9 mouse cellular contexts compared by ENCODE assay signal in genomic region chr3:52210556-52211302, GRCm38 (mm10). TPM values are rescaled to one million over a fixed set of nuclear protein-coding genes. Genes with fewer than 3 reads are reported as not detected.
DNase-seq lines count a peak whose midpoint lies in the region; ATAC-seq and TF ChIP-seq lines count a peak whose summit lies in the region.
"Had no signal": no experiment of that assay in that cellular context is flagged by ENCODE, and none has a peak within 500 bp of the region (broad histone marks: within the 10 kb centered on the region; RNA-seq: fewer than 3 reads in every experiment).

No protein-coding gene starts in this region.

- peaks cover 4% of the 10 kb centered on the region; the same call in 1 of the 2 replicates for H3K9me3 ChIP-seq in kidney, embryonic 15.5 days (replicated peaks)
- no peaks in the 10 kb centered on the region for H3K9me3 ChIP-seq in embryonic facial prominence, embryonic 13.5 days
- no peaks in the 10 kb centered on the region for H3K9me3 ChIP-seq in hindbrain, postnatal 0 days (ENCODE audit: low read length)
- peaks cover 5% of the 10 kb centered on the region; the same call in 1 of the 2 replicates for H3K9me3 ChIP-seq in midbrain, embryonic 14.5 days (ENCODE audit: control insufficient read depth, low read length)

- peak overlapping the region; percentile 9; the same call in 1 of the 2 replicates for H3K4me3 ChIP-seq in kidney, embryonic 15.5 days (replicated peaks)
- H3K4me3 ChIP-seq in kidney, adult 2 months (ENCODE audit: insufficient read depth, low read depth, low read length): no peak overlapping the region
- peak overlapping the region; percentile 21 for H3K4me3 ChIP-seq in embryonic facial prominence, embryonic 13.5 days
- no peak overlapping the region for H3K4me3 ChIP-seq in hindbrain, postnatal 0 days (ENCODE audit: low read length)
- H3K4me3 ChIP-seq in midbrain, embryonic 14.5 days (replicated peaks; ENCODE audit: low read depth, low read length): no peak overlapping the region
- H3K4me3 ChIP-seq: megakaryocyte, embryonic 14.5 days had no signal

- no peak for DNase-seq in kidney, adult 2 months
- peak; percentile 23 for DNase-seq in hindbrain, postnatal 0 days (ENCODE audit: low spot score)
- peak; percentile 16 for DNase-seq in midbrain, embryonic 14.5 days
- no peak for DNase-seq in layer of hippocampus, postnatal 14 days (ENCODE audit: low spot score in 2 of 2)
- no peak for DNase-seq in cerebellum, adult 9-11 months
- DNase-seq in MN1 (ENCODE audit: low spot score): no peak

- H3K27me3 ChIP-seq in kidney, embryonic 15.5 days: no peaks in the 10 kb centered on the region
- H3K27me3 ChIP-seq in kidney, adult 2 months (replicated peaks; ENCODE audit: control insufficient read depth, insufficient read depth, low read length): no peaks in the 10 kb centered on the region
- H3K27me3 ChIP-seq in embryonic facial prominence, embryonic 13.5 days: no peaks in the 10 kb centered on the region
- no peaks in the 10 kb centered on the region for H3K27me3 ChIP-seq in hindbrain, postnatal 0 days (ENCODE audit: insufficient read depth, low read length)
- H3K27me3 ChIP-seq in midbrain, embryonic 14.5 days (ENCODE audit: control insufficient read depth, insufficient read depth, low read length): no peaks in the 10 kb centered on the region

- peaks cover 11% of the 10 kb centered on the region for H3K4me1 ChIP-seq in kidney, embryonic 15.5 days
- no peaks in the 10 kb centered on the region for H3K4me1 ChIP-seq in kidney, adult 2 months (ENCODE audit: control insufficient read depth, insufficient read depth, low read length)
- peaks cover 6% of the 10 kb centered on the region; the same call in 1 of the 2 replicates for H3K4me1 ChIP-seq in embryonic facial prominence, embryonic 13.5 days
- H3K4me1 ChIP-seq in hindbrain, postnatal 0 days (ENCODE audit: insufficient read depth, low read length): no peaks in the 10 kb centered on the region
- no peaks in the 10 kb centered on the region for H3K4me1 ChIP-seq in midbrain, embryonic 14.5 days (ENCODE audit: control insufficient read depth, insufficient read depth, low read length)
- H3K4me1 ChIP-seq: megakaryocyte, embryonic 14.5 days had no signal

- 10% methylated on average over 24 of the region's 24 CpGs for WGBS in kidney, embryonic 15.5 days
- WGBS in kidney, adult 2 months: 17% methylated on average over 24 of the region's 24 CpGs
- 18% methylated on average over 24 of the region's 24 CpGs for WGBS in embryonic facial prominence, embryonic 13.5 days
- 19% methylated on average over 24 of the region's 24 CpGs for WGBS in hindbrain, postnatal 0 days
- WGBS in midbrain, embryonic 14.5 days: 22% methylated on average over 24 of the region's 24 CpGs

- no peak overlapping the region for H3K9ac ChIP-seq in kidney, embryonic 15.5 days
- no peak overlapping the region; the same call in 1 of the 2 replicates for H3K9ac ChIP-seq in embryonic facial prominence, embryonic 13.5 days
- H3K9ac ChIP-seq in hindbrain, postnatal 0 days (replicated peaks; ENCODE audit: low read length): 0 out of 2 replicates have a peak overlapping the region, but pooled peaks have one; percentile 28
- H3K9ac ChIP-seq in midbrain, embryonic 14.5 days (replicated peaks; ENCODE audit: low read length): no peak overlapping the region

- peak overlapping the region; percentile 34 for H3K27ac ChIP-seq in kidney, embryonic 15.5 days
- no peak overlapping the region for H3K27ac ChIP-seq in kidney, adult 2 months (ENCODE audit: insufficient read depth, low read depth, low read length)
- H3K27ac ChIP-seq in embryonic facial prominence, embryonic 13.5 days: no peak overlapping the region
- H3K27ac ChIP-seq in hindbrain, postnatal 0 days: peak overlapping the region; percentile 54; the same call in 1 of the 2 replicates
- H3K27ac ChIP-seq in midbrain, embryonic 14.5 days (replicated peaks; ENCODE audit: low read depth, low read length): no peak overlapping the region

- TF ChIP-seq POLR2A in kidney, adult 2 months (IDR thresholded peaks at IDR 0.05; ENCODE audit: low read depth, low read length): no peak

- H3K36me3 ChIP-seq in kidney, embryonic 15.5 days: no peaks in the 10 kb centered on the region
- no peaks in the 10 kb centered on the region for H3K36me3 ChIP-seq in kidney, adult 2 months (ENCODE audit: control insufficient read depth, insufficient read depth, low read length)
- no peaks in the 10 kb centered on the region for H3K36me3 ChIP-seq in embryonic facial prominence, embryonic 13.5 days
- H3K36me3 ChIP-seq in hindbrain, postnatal 0 days (ENCODE audit: insufficient read depth, low read length): no peaks in the 10 kb centered on the region
- no peaks in the 10 kb centered on the region for H3K36me3 ChIP-seq in midbrain, embryonic 14.5 days (ENCODE audit: control insufficient read depth, insufficient read depth, low read length)

- no peak for TF ChIP-seq CTCF in kidney, adult 2 months (conservative IDR thresholded peaks at IDR 0.05; ENCODE audit: insufficient read depth, insufficient read length, low read depth, low read length)
- no peak for TF ChIP-seq CTCF in hindbrain, postnatal 0 days (IDR thresholded peaks at IDR 0.05; ENCODE audit: low read depth)

- peak overlapping the region; percentile 53 for H3K4me2 ChIP-seq in kidney, embryonic 15.5 days
- peak overlapping the region; percentile 58 for H3K4me2 ChIP-seq in embryonic facial prominence, embryonic 13.5 days
- H3K4me2 ChIP-seq in hindbrain, postnatal 0 days (ENCODE audit: low read depth, low read length): peak overlapping the region; percentile 38
- H3K4me2 ChIP-seq in midbrain, embryonic 14.5 days (ENCODE audit: low read length): peak overlapping the region; percentile 38

- ATAC-seq in kidney, embryonic 15.5 days (replicated peaks; ENCODE audit: low FRiP score): peak; percentile 88
- no peak for ATAC-seq in embryonic facial prominence, embryonic 13.5 days (ENCODE audit: insufficient number of reproducible peaks, insufficient read depth, low FRiP score, low TSS enrichment, low read depth)
- 0 out of 2 replicates have a peak, but pooled peaks have one; percentile 24 for ATAC-seq in hindbrain, postnatal 0 days
- ATAC-seq in midbrain, embryonic 14.5 days (ENCODE audit: low FRiP score, low TSS enrichment): no peak

RNA-seq across cellular contexts. Expression of gene Foxo1, which starts 57.4 kb away (rescaled TPM):
- 6.7 and 6.9 TPM in 2 replicates for polyA plus RNA-seq in kidney, embryonic 15.5 days (2015; fragmentation: Nextera tagmentation; extraction: Ambion mirVana)
- polyA plus RNA-seq in kidney, adult 2 months (2012; rRNA removed): 14.0 and 14.4 TPM in 2 replicates
- 5.7 and 7.3 TPM in 2 replicates for polyA plus RNA-seq in embryonic facial prominence, embryonic 13.5 days (2015; fragmentation: Nextera tagmentation; extraction: Ambion mirVana)
- total RNA-seq in hindbrain, postnatal 0 days (2014; rRNA removed): 4.8 and 5.2 TPM in 2 replicates
- polyA plus RNA-seq in hindbrain, postnatal 0 days (2015; fragmentation: Nextera tagmentation; extraction: Ambion mirVana): 3.1 and 3.2 TPM in 2 replicates
- 3.3 and 4.3 TPM in 2 replicates for polyA plus RNA-seq in midbrain, embryonic 14.5 days (2014; fragmentation: Nextera tagmentation; extraction: Ambion mirVana)
- total RNA-seq in layer of hippocampus, postnatal 14 days (2021): 10 to 100 TPM; 22.1 to 22.9 TPM

Comparison
In these comparisons a context has a peak if more than half of its experiments do, and no peak if none do; other contexts are left out.
1. H3K27ac ChIP-seq: peak in kidney, embryonic 15.5 days (single experiment) and hindbrain, postnatal 0 days (single experiment); none in kidney, adult 2 months (single experiment), embryonic facial prominence, embryonic 13.5 days (single experiment) and midbrain, embryonic 14.5 days (single experiment).
2. H3K4me3 ChIP-seq: peak in kidney, embryonic 15.5 days (single experiment) and embryonic facial prominence, embryonic 13.5 days (single experiment); none in kidney, adult 2 months (single experiment), hindbrain, postnatal 0 days (single experiment) and midbrain, embryonic 14.5 days (single experiment).
3. ATAC-seq: peak in kidney, embryonic 15.5 days (single experiment) and hindbrain, postnatal 0 days (single experiment); none in embryonic facial prominence, embryonic 13.5 days (single experiment) and midbrain, embryonic 14.5 days (single experiment).
4. DNase-seq: peak in hindbrain, postnatal 0 days (single experiment) and midbrain, embryonic 14.5 days (single experiment); none in kidney, adult 2 months (single experiment), layer of hippocampus, postnatal 14 days (0 of 2), cerebellum, adult 9-11 months (single experiment) and MN1 (single experiment).
5. Peak in every context shown above with its lines, with median percentiles within 50 percentile points of each other: H3K4me2 ChIP-seq.